Mouse (Mus musculus): ENCODE measurements at regions not wholly inside any gene's neighbourhood (a gene's known extent, or its start where the extent isn't known, plus 50 kb on each side); places are given as distances from the start of the nearest gene placed in this dataset.

DNA sequence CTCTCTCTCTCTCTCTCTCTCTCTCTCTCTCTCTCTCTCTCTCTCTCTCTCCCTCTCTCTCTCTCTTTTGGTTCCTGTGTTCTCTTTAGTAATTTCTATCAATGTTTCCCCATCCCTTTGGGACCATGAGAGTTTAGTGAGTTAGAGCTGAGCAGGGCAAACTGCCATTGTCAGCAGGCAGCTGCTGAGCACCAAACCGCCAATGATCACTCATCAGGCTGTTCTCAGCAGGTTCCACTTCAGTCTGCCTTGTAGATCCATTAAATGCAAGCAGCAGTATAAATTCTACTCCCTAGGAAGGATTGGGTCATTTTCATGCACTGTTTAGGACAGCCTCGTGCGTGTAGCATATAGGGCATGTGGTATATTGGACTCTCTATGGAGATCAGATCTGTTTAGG lies 692.5 kb downstream of the Trib2 start:
- TF ChIP-seq CTCF (IDR thresholded peaks at IDR 0.05; ENCODE audit: low read depth, low read length) (no peak), POLR2A (IDR thresholded peaks at IDR 0.05; ENCODE audit: borderline replicate concordance, low read depth, low read length) (no peak)
